Mouse (Mus musculus) CH12.LX (cell line): ENCODE results near the gene Gse1. TPM values are rescaled to one million over a fixed set of nuclear protein-coding genes. Genes with fewer than 3 reads are reported as not detected.

Experiments used
- DNase-seq: peaks from one replicate; pipeline ENCODE4 v3.0.0-alpha.2; 2013; ENCODE audit errors: extremely low read depth
- H3K27ac ChIP-seq: 2 replicates; pipeline ENCODE4 v1.5.1; 2012; ENCODE audit warnings: low read depth, mild to moderate bottlenecking, control low read depth, moderate library complexity; ENCODE audit not compliant: insufficient read depth
- H3K27me3 ChIP-seq: replicated peaks from 2 replicates; pipeline ENCODE3; 2012; ENCODE audit warnings: inconsistent platforms
- H3K36me3 ChIP-seq, 2 experiments: replicated peaks in 1 of 2; 2 replicates each; pipeline versions ENCODE3 to v1.6.1; 2012; ENCODE audit warnings: inconsistent platforms in 1 of 2, low read length in 1 of 2, mild to moderate bottlenecking in 1 of 2, mixed read lengths in 1 of 2, moderate library complexity in 1 of 2; ENCODE audit not compliant: control insufficient read depth in 1 of 2, insufficient read depth in 1 of 2
- H3K4me1 ChIP-seq, 2 experiments: 2 replicates each; pipeline ENCODE4 v1.6.1; 2012; ENCODE audit warnings: inconsistent platforms in 1 of 2, moderate library complexity in 1 of 2; ENCODE audit not compliant: insufficient read depth in 2 of 2, control insufficient read depth in 1 of 2
- H3K4me2 ChIP-seq: 2 replicates; pipeline ENCODE4 v1.6.1; 2012; ENCODE audit warnings: low read depth, mild to moderate bottlenecking, control low read depth; ENCODE audit not compliant: poor library complexity, insufficient read depth, severe bottlenecking
- H3K4me3 ChIP-seq, 3 experiments: fragments of 150-350 bp in 1 of 3; sonication (generic) in 1 of 3; replicated peaks in 1 of 3; 2 replicates each; pipeline versions ENCODE3 to v1.5.1; 2011 to 2012; ENCODE audit warnings: low read depth in 2 of 3, low read length in 2 of 3, mild to moderate bottlenecking in 2 of 3, moderate library complexity in 2 of 3, control low read depth in 1 of 3, improper control_type of control experiment in 1 of 3, inconsistent platforms in 1 of 3, mixed read lengths in 1 of 3; ENCODE audit not compliant: poor library complexity in 1 of 3
- H3K79me2 ChIP-seq: replicated peaks from 2 replicates; pipeline ENCODE4 v1.6.1; 2012; ENCODE audit warnings: mild to moderate bottlenecking, moderate library complexity; ENCODE audit not compliant: control insufficient read depth, poor library complexity, insufficient read depth, severe bottlenecking; ENCODE audit errors: extremely low read depth
- H3K9ac ChIP-seq: 2 replicates; pipeline ENCODE4 v1.6.1; 2012; ENCODE audit warnings: low read depth, mild to moderate bottlenecking, control low read depth, moderate library complexity; ENCODE audit not compliant: insufficient read depth
- H3K9me3 ChIP-seq: replicated peaks from 2 replicates; pipeline ENCODE3; 2012; ENCODE audit warnings: low read length, inconsistent platforms, mixed read lengths
- BHLHE40 ChIP-seq: IDR thresholded peaks from 2 replicates; pipeline ENCODE4 v1.6.1; 2011; ENCODE audit warnings: mild to moderate bottlenecking, low read depth, low read length, improper control_type of control experiment
- CHD1 ChIP-seq: IDR thresholded peaks from 2 replicates; pipeline ENCODE4 v1.6.1; 2012; ENCODE audit warnings: low read depth, low read length, improper control_type of control experiment, inconsistent platforms
- CHD2 ChIP-seq: IDR thresholded peaks from 2 replicates; pipeline ENCODE4 v1.6.1; 2011; ENCODE audit warnings: low read length, improper control_type of control experiment
- CTCF ChIP-seq, 2 experiments: IDR thresholded peaks in 1 of 2; conservative IDR thresholded peaks in 1 of 2; 2 replicates each; pipeline ENCODE4 v1.5.1; 2011 to 2012; ENCODE audit warnings: low read depth in 2 of 2, low read length in 2 of 2, improper control_type of control experiment in 1 of 2, inconsistent platforms in 1 of 2, mild to moderate bottlenecking in 1 of 2, moderate library complexity in 1 of 2
- E2F4 ChIP-seq: IDR thresholded peaks from 2 replicates; pipeline ENCODE4 v1.6.1; 2011; ENCODE audit warnings: low read depth, low read length, improper control_type of control experiment; ENCODE audit not compliant: insufficient replicate concordance
- ELF1 ChIP-seq: IDR thresholded peaks from 2 replicates; pipeline ENCODE4 v1.6.1; 2014; ENCODE audit warnings: low read depth, mild to moderate bottlenecking, inconsistent platforms, low read length, improper control_type of control experiment
- EP300 ChIP-seq: IDR thresholded peaks from 2 replicates; pipeline ENCODE4 v1.6.1; 2011; ENCODE audit warnings: low read length, improper control_type of control experiment
- ETS1 ChIP-seq: conservative IDR thresholded peaks from 2 replicates; pipeline ENCODE4 v1.6.1; 2012; ENCODE audit warnings: low read depth, mild to moderate bottlenecking, inconsistent platforms, low read length, improper control_type of control experiment, moderate library complexity
- GABPA ChIP-seq: IDR thresholded peaks from 2 replicates; pipeline ENCODE4 v1.6.1; 2012; ENCODE audit warnings: low read depth, low read length, improper control_type of control experiment, inconsistent platforms; ENCODE audit not compliant: insufficient replicate concordance
- HCFC1 ChIP-seq: IDR thresholded peaks from 2 replicates; pipeline ENCODE4 v1.6.1; 2012; ENCODE audit warnings: low read depth, mild to moderate bottlenecking, inconsistent platforms, low read length, improper control_type of control experiment
- IRF4 ChIP-seq: IDR thresholded peaks from 2 replicates; pipeline ENCODE4 v1.6.1; 2014; ENCODE audit warnings: low read depth, mild to moderate bottlenecking, inconsistent platforms, low read length, improper control_type of control experiment
- JUN ChIP-seq: IDR thresholded peaks from 2 replicates; pipeline ENCODE4 v1.6.1; 2011; ENCODE audit warnings: low read depth, mild to moderate bottlenecking, low read length, improper control_type of control experiment, moderate library complexity; ENCODE audit not compliant: insufficient read depth
- JUND ChIP-seq: conservative IDR thresholded peaks from 2 replicates; pipeline ENCODE4 v1.6.1; 2011; ENCODE audit warnings: low read depth, low read length, improper control_type of control experiment
- KAT2A ChIP-seq: IDR thresholded peaks from 2 replicates; pipeline ENCODE4 v1.6.1; 2012; ENCODE audit warnings: low read length, improper control_type of control experiment, inconsistent platforms; ENCODE audit not compliant: insufficient replicate concordance
- MAFK ChIP-seq: IDR thresholded peaks from 2 replicates; pipeline ENCODE4 v1.6.1; 2011; ENCODE audit warnings: low read length, improper control_type of control experiment; ENCODE audit not compliant: insufficient replicate concordance
- MAX ChIP-seq: IDR thresholded peaks from 2 replicates; pipeline ENCODE4 v1.6.1; 2011; ENCODE audit warnings: low read length, improper control_type of control experiment
- MAZ ChIP-seq: IDR thresholded peaks from 2 replicates; pipeline ENCODE4 v1.6.1; 2012; ENCODE audit warnings: low read depth, mild to moderate bottlenecking, inconsistent platforms, low read length, improper control_type of control experiment, moderate library complexity
- MEF2A ChIP-seq: IDR thresholded peaks from 2 replicates; pipeline ENCODE4 v1.6.1; 2014; ENCODE audit warnings: low read depth, mild to moderate bottlenecking, inconsistent platforms, low read length, improper control_type of control experiment, borderline replicate concordance
- MXI1 ChIP-seq: IDR thresholded peaks from 2 replicates; pipeline ENCODE4 v1.6.1; 2011; ENCODE audit warnings: mild to moderate bottlenecking, low read depth, low read length, improper control_type of control experiment
- MYC ChIP-seq: IDR thresholded peaks from 2 replicates; pipeline ENCODE4 v1.6.1; 2011; ENCODE audit warnings: low read depth, mild to moderate bottlenecking, improper control_type of control experiment, low read length
- NELFE ChIP-seq: IDR thresholded peaks from 2 replicates; pipeline ENCODE4 v1.6.1; 2011; ENCODE audit warnings: low read depth, low read length, improper control_type of control experiment
- NRF1 ChIP-seq: IDR thresholded peaks from 2 replicates; pipeline ENCODE4 v1.6.1; 2014; ENCODE audit warnings: low read depth, mild to moderate bottlenecking, inconsistent platforms, low read length, improper control_type of control experiment, moderate library complexity
- PAX5 ChIP-seq: IDR thresholded peaks from 2 replicates; pipeline ENCODE4 v1.6.1; 2012; ENCODE audit warnings: low read length, inconsistent platforms, mixed read lengths
- POLR2A ChIP-seq: IDR thresholded peaks from 2 replicates; pipeline ENCODE4 v1.6.1; 2011; ENCODE audit warnings: low read depth, mild to moderate bottlenecking, improper control_type of control experiment, low read length
- POLR2AphosphoS2 ChIP-seq: IDR thresholded peaks from 2 replicates; pipeline ENCODE4 v1.6.1; 2011; ENCODE audit warnings: low read depth, low read length, improper control_type of control experiment
- RAD21 ChIP-seq: IDR thresholded peaks from 2 replicates; pipeline ENCODE4 v1.6.1; 2011; ENCODE audit warnings: low read depth, mild to moderate bottlenecking, low read length, improper control_type of control experiment, moderate library complexity
- RCOR1 ChIP-seq: conservative IDR thresholded peaks from 2 replicates; pipeline ENCODE4 v1.6.1; 2012; ENCODE audit warnings: low read depth, mild to moderate bottlenecking, inconsistent platforms, low read length, improper control_type of control experiment
- SIN3A ChIP-seq: IDR thresholded peaks from 2 replicates; pipeline ENCODE4 v1.6.1; 2012; ENCODE audit warnings: low read length, improper control_type of control experiment, inconsistent platforms
- SMC3 ChIP-seq: IDR thresholded peaks from 2 replicates; pipeline ENCODE4 v1.6.1; 2011; ENCODE audit warnings: low read depth, low read length, improper control_type of control experiment
- TBP ChIP-seq: conservative IDR thresholded peaks from 2 replicates; pipeline ENCODE4 v1.6.1; 2011; ENCODE audit warnings: low read depth, low read length, improper control_type of control experiment
- TCF12 ChIP-seq: IDR thresholded peaks from 2 replicates; pipeline ENCODE4 v1.6.1; 2014; ENCODE audit warnings: low read depth, mild to moderate bottlenecking, inconsistent platforms, low read length, improper control_type of control experiment
- UBTF ChIP-seq: IDR thresholded peaks from 2 replicates; pipeline ENCODE4 v1.6.1; 2012; ENCODE audit warnings: low read depth, mild to moderate bottlenecking, inconsistent platforms, low read length, improper control_type of control experiment, moderate library complexity
- USF1 ChIP-seq: IDR thresholded peaks from 2 replicates; pipeline ENCODE4 v1.6.1; 2014; ENCODE audit warnings: low read depth, mild to moderate bottlenecking, inconsistent platforms, low read length, improper control_type of control experiment
- USF2 ChIP-seq: conservative IDR thresholded peaks from 2 replicates; pipeline ENCODE4 v1.6.1; 2011; ENCODE audit warnings: low read depth, low read length, improper control_type of control experiment
- ZC3H11A ChIP-seq: IDR thresholded peaks from 2 replicates; pipeline ENCODE4 v1.6.1; 2012; ENCODE audit warnings: low read depth, mild to moderate bottlenecking, inconsistent platforms, low read length, improper control_type of control experiment
- ZKSCAN1 ChIP-seq: IDR thresholded peaks from 2 replicates; pipeline ENCODE4 v1.6.1; 2012; ENCODE audit warnings: low read depth, inconsistent platforms, low read length, improper control_type of control experiment, borderline replicate concordance
- ZMIZ1 ChIP-seq: IDR thresholded peaks from 2 replicates; pipeline ENCODE4 v1.6.1; 2012; ENCODE audit warnings: low read depth, mild to moderate bottlenecking, inconsistent platforms, low read length, improper control_type of control experiment
- ZNF384 ChIP-seq: IDR thresholded peaks from 2 replicates; pipeline ENCODE4 v1.6.1; 2012; ENCODE audit warnings: low read depth, low read length, improper control_type of control experiment, inconsistent platforms
- dilution Hi-C: fragments of 300-500 bp; cut with MboI; formaldehyde crosslinking; loops from 2 replicates; pipeline ENCODE4 v1.14.3; 2020; ENCODE audit warnings: low sequenced_read_pairs; ENCODE audit not compliant: extremely low pct_unique_long_range_greater_than_20kb, extremely low pct_ligation_motif_present
- in situ Hi-C: fragments of 300-500 bp; cut with MboI; formaldehyde crosslinking; loops from 3 replicates; pipeline ENCODE4 v1.14.3; 2019; ENCODE audit warnings: low sequenced_read_pairs, low pct_ligation_motif_present, low pct_unique_long_range_greater_than_20kb, mixed read lengths
- polyA plus RNA-seq: library from polyadenylated mRNA; unstranded; fragments of >175 nt; gene quantifications from 2 replicates; pipeline ENCODE4 v1.2.1, GENCODE M21; 2012; ENCODE audit warnings: low read depth; ENCODE audit not compliant: insufficient read length
- total RNA-seq, 2 experiments: library from RNA; depleted of rRNA; stranded (reverse); fragments of 300-350 nt in 1 of 2; fragments of >200 nt in 1 of 2; gene quantifications; 2 replicates each; pipeline ENCODE4 v1.2.3; 2012 to 2014

The Gse1 gene
- total and polyA plus RNA-seq, 3 experiments, result 1.3 to 9.8 (median 8.5) TPM

GRCm38 (mm10) chr8:120588908-120589771 is 360.9 kb downstream of the Gse1 start, which contains the start of gene Gins2:
Gins2 (minus strand) TSS chr8:120589304.
- peaks cover 1% of the 10 kb centered on the region for H3K9me3 ChIP-seq
- H3K4me2 ChIP-seq, result peak within 1 kb of the TSS; percentile 82
- H3K36me3 ChIP-seq, result peaks cover 23 to 35% of the 10 kb centered on the region in 2 experiments
- peak within 1 kb of the TSS; percentile 90 for H3K9ac ChIP-seq
- peaks cover 12% of the 10 kb centered on the region for H3K27me3 ChIP-seq
- H3K4me1 ChIP-seq, result peaks cover 3 to 16% of the 10 kb centered on the region in 2 experiments; a peak in 3 of 4 replicates
- H3K4me3 ChIP-seq, result peak within 1 kb of the TSS; percentile 76 to 97 (median 85)
- H3K27ac ChIP-seq, result peak within 1 kb of the TSS; percentile 5
- in situ Hi-C loops (no loop called here), dilution Hi-C loops (no loop called here)
- no peak for TF ChIP-seq POLR2AphosphoS2
- no peak for TF ChIP-seq RCOR1
- no peak for TF ChIP-seq CHD1
- TF ChIP-seq IRF4, result 0 out of 2 replicates have a peak, but pooled peaks have one; percentile 5
- TF ChIP-seq RAD21, result no peak
- TF ChIP-seq CTCF (conservative IDR thresholded peaks at IDR 0.05 in 1 of 2, IDR thresholded peaks at IDR 0.05 in 1 of 2; ENCODE audit: low read depth in 2 of 2, low read length in 2 of 2), result no peak
- TF ChIP-seq SMC3, result no peak
- peak; percentile 74 for TF ChIP-seq POLR2A
- TF ChIP-seq JUND, result no peak
- peak; percentile 25; the same call in 1 of the 2 replicates for TF ChIP-seq ZMIZ1
- TF ChIP-seq PAX5, result no peak
- TF ChIP-seq SIN3A, result peak; percentile 85
- TF ChIP-seq ZKSCAN1, result no peak
- peak; percentile 70 for TF ChIP-seq MEF2A
- TF ChIP-seq MYC, result no peak
- peak; percentile 30; the same call in 1 of the 2 replicates for TF ChIP-seq MAX
- TF ChIP-seq USF2, result no peak
- TF ChIP-seq MAFK, result no peak
- no peak for TF ChIP-seq JUN
- TF ChIP-seq ZNF384, result no peak
- no peak for TF ChIP-seq TBP
- peak; percentile 43 for TF ChIP-seq NRF1
- peak; percentile 99 for TF ChIP-seq GABPA
- no peak for TF ChIP-seq USF1
- TF ChIP-seq NELFE, result peak; percentile 47; the same call in 1 of the 2 replicates
- TF ChIP-seq CHD2, result peak; percentile 76
- TF ChIP-seq MAZ, result peak; percentile 36; the same call in 1 of the 2 replicates
- TF ChIP-seq E2F4, result peak; percentile 98
- TF ChIP-seq ELF1, result peak; percentile 95
- TF ChIP-seq HCFC1, result peak; percentile 83
- no peak for TF ChIP-seq BHLHE40
- no peak for TF ChIP-seq ZC3H11A
- no peak for TF ChIP-seq UBTF
- TF ChIP-seq KAT2A, result peak; percentile 73; the same call in 1 of the 2 replicates
- no peak for TF ChIP-seq ETS1
- peak; percentile 55 for TF ChIP-seq MXI1
- peak; percentile 45; the same call in 1 of the 2 replicates for TF ChIP-seq TCF12
- TF ChIP-seq EP300, result no peak
- peak; percentile 99 for DNase-seq
- peaks cover 17% of the 10 kb centered on the region for H3K79me2 ChIP-seq
